Mouse (Mus musculus): Measurements from ENCODE around the gene Grb2.
A peak's percentile ranks its signal among the peaks of the same experiment; 100 is the strongest.
"Not testable (repeated sequence)": the region's sequence is repeated elsewhere in the genome, so short reads cannot be mapped to it uniquely, and the experiment has no call there.

Gene Grb2

DNA sequence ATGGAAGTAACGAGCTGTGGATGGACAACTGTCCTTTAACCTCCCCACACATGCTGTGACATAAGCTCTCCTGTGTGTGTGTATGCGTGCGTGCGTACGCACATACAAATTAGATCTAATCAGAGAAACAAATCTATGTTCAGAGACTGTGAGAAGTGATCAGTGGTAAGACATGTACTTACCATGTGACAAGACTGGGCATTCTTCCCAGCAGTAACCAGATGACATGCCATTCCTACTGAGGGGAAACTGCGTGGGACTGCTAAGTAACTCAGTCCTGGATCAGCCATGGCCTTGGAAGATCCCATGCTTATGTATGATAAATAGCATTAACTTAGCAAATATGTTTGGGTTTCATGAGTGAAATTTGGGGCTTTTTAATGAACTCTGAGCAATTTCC is 23.5 kb downstream of the Grb2 start:
- DNase-seq = no peak

DNA sequence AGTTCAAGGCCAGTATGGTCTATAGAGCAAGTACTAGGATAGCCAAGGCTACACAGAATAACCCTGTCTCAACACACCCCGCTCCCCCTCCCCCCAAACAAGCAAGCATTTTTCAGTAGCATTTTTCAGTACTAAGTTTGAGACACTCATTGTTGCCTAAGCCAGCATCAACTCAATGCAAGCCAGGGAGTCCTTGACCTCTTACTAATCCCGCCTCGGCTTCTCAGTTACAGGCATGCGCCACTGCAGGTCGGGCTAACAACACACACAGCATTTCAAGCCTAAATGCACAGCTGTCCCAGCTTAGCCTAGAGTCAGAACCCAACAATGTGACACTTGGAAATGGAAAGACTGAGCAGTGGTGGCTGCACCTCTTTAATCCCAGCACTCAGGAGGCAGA is 25.1 kb downstream of the Grb2 start:
- DNase-seq = no peak

DNA sequence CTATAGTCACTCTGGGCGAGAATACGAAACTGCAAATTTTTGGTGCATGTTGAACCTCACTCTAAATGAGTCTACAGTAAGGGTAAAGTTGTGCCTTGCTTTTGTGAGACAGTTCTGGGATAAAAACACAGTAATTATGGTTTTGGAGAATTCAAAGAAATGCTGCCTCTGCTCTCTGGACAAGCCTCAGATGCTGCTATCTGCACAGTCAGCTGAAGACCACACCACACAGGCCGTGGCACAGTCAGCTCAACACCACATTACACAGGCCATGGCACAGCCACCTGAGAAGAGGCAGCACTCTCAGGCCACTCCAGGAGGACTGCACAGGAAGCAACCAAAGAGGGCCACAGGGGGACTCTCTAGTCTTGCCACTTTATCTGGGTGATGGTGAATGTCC is 26.0 kb downstream of the Grb2 start:
- no peak for DNase-seq

DNA sequence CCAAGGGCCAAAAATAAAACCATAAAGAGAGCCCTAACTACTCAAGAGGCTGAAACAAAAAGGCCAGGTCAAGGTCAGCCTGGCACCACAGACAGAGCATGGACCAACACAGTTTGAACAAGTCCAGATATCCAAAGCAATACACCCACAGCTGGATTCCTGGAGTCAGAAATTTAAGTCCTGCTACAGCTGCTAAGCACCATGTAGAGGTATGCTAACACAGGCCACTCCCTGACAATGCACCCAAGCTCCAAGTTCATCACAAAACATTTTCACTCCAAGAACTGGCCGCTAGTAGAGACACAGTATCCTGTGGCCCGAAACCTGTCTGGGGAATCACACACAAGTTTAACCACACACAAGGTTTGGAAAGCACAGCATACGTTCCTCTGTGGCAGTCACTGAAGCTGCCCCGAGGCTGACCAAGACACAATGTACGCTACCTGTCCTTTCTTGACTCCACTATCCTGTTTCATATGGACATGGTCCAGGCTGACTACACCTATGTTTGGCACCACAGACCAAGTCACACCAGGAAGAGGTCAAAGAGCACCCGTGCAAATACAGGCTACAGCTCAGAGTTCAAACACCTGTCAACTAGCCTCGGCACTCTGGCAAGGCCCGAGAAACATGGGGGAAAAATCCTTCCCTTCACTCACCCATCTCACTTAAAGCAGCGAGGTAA is 28.7 kb downstream of the Grb2 start:
- DNase-seq = no peak

DNA sequence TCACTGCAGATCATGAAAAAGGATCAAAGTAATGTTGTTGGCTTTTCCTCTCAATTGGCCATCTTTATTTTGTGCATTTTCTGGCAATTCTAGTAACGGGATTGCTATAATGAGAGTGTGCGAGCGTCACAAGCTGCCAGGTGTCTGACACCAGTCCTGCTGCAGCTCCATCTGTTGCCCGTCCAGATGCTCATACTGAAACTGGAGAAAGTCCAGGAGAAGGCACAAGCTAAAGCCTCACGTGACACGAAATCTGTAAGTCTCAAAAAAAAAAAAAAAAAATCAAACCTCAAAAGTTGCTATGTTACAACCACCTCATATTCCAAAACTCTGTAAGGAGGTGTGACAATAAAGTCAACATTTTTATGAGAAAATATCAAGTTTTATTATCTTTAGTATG is 29.5 kb downstream of the Grb2 start:
- peak; percentile 29 for DNase-seq

DNA sequence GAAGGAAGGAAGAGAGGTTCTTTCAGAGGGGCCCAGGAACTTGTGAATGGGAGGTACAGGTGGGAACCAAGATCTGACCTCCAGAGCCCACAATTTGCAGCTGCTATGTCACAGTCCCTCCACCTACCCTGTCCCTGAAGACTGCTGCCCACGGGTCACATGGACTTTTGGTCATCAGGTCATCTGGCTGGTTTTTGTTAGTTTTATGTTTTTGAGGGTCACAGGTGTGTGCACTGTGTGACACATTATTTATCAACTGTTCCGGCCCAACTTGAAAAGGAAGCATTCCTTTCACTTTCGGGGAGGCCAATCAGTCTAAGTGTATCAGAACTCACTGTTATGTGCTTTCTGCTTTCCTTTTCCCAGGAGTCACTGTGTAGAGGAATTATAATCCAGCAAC is 30.9 kb downstream of the Grb2 start:
- no peak for DNase-seq

DNA sequence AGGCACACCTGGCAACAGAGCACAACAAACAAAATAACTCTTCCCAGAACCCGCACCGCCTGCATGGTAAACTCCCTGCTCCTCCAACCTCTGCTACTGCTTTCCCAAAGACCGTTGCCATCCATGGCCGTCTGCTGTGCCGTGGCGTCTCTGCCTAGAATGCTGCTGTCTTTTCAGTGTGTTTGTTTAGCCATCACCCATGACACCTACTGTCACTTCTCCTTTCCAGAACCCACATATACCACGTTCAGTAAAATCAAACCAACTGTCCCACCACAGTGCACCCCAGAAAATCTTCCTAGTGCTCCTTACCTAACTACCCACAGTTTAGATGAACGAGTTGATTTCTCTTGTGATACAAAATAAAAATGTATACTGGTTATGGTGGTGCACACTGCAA is 31.7 kb downstream of the Grb2 start:
- no peak for DNase-seq

DNA sequence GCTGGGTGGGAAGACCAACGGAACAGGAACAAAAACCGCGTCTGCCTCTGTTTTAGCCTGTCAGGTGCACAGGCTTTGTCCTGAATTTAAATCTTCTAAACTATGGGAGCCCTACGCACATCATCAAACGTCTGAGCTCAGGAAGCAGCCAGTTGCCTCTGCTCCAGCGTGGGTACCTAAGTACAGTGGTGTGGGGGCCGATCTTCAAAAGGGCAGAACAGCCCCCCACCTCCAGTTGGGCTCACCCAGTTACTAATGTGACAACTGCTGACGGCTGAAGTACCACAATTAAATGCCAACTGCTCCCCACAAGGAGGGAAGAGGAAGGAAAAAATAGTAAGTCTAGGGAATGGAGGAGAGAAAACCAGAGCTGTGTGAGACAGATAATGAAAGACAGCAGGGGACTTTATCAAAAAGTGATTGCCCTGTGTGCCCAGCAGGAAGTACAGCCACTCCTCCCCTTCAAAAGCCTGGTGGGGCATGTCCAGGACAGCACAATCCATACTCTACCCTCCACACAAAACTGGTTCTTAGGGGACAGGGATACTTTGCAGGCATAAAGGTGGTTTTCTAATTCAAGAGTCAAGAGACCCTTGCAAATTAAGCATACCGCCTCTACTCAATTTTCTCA is 34.0 kb downstream of the Grb2 start:
- peak; percentile 61 for DNase-seq

DNA sequence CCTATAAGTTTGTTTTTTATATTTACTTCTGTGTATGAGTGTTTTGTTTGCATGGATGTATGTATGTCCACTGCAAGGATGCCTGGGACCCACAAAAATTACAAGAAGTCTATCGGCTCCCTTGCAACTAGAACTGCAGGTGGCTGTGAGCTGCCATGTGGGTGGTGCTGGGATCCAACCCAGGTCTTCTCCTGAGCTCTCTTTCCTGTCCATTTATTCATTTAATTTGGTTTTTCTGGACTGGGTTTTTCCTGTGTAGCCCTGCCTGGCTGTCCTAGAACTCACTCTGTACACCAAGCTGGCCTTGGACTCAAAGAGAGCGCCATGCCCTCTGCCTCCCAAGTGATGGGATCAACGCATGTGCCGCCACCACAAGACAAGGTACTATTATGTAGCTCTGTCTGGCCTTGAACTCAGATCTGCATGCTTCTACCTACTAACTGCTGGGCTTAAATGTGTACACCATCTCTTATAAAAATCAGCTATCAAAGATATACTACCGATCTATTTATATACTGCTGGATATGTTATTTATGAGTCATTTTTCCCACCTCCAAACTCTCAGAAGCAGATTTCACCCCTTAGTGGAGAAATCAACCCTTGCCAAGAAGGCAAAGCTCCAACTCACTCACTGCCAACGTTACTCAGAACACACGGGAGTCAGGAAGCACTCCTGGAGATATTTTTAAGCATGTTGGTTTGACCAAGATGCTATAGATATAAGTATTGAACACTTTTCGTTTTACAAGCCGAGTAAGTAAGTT is 34.7 kb downstream of the Grb2 start:
- peak; percentile 74 for DNase-seq

DNA sequence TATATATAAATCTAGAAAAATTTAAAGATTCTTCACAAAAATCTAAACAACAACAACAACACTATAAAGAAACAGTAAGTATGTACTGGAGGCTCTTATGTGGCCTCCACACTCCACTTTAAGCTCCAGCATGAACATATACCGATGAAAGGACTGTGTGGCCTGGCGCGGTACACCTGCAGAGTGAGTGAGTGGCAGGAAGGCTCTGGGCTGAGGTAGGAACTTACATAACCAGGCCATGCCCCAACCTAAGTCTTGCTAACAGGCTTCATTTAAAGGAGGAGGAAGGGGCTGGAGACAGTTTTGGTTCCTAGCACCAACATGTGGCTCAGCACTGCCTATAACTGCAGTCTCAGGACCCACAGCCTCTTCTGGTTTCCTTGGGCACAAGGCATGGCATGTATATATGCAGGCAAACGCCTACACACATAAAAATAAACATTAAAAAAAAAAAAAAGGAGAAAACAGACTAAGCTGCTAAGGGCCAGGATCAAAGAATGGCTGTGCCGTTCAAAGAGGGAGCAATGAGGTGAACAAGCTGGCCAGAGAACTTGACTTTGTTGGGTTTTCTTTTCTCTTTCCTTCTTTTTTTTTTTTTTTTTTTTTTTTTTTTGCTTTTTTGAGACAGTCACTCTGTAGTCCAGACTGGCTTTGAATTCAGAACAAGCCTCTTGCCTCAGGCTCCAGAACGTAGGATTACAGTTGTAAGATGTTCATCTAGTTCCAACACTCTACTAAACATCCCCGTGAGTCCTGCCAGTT is 36.0 kb downstream of the Grb2 start:
- no peak for DNase-seq

DNA sequence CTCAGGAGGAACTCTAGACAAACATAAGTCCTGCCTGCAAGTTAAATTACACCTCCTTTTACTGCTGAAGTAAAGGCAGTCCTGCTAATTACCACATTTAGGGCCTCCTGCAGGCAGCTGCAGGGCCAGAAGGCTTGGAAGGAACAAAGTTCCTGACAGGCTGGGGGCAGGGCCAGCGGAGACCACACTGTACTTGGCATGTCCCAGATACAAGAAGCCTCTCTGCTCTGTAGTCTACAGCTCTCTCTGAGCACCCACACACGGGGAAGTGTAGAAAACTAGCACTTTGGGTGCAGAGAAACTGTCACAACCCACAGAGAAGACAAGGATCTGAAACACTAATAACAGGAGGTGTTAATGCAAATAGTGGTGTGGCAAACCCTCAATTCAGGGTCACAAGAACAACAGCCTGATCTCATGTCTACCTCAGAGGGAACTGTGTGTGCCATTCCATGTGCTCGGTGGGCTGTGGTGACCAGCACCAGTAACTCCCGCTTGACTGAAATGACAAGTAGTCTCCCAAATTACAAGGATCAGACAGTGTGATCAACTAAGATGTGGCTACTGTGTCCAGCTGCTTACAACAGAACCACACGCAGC is 37.8 kb downstream of the Grb2 start:
- DNase-seq = no peak

DNA sequence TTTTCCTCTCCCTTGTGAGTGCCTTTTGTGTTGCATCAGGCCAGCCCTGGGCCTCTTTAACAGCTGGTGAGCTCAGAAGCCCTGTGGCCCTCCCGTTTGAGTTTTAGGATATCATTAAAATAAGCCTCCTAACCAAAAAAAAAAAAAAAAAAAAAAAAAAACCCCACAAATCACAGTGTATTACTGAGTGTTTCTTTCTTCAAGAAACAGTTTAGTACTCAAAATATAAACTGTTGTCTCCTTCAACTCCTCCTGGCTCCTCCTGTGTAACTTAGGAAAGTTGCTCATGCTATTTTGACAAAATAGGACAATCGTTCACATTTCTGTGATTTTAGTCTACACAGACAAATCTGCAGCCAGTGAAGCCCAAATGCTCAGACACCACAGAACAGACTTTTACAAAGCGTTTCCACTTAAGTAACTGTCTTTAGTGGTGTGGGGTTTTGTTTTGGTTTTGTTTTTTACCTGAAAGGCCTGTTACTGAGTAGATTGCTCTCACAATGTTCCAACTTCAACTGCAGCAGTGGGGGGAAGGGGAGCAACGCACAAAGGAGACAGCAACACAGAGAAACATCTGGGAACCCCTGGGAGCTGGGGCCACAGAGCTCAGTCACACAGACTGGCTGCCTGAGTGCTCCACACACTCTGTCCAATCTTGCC is 44.6 kb downstream of the Grb2 start:
- no peak for DNase-seq

DNA sequence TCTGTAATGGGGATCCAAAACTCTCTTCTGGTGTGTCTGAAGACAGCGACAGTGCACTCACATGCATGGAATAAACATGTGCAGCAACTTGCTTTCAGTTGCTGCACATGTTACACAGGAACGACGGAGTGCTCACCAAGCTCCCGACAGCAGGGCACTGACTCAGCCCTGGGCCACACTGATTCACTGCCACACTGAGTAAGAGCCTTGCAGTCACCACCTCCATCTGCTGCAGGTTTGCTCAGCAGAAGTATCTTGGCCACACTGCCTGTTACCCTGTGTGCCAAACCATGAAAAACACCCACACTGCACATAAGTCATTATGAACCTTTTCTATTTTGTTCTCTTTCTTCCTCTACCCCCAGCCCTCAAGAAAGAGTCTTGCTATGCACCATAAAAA is 48.0 kb downstream of the Grb2 start:
- DNase-seq = peak; percentile 65

DNA sequence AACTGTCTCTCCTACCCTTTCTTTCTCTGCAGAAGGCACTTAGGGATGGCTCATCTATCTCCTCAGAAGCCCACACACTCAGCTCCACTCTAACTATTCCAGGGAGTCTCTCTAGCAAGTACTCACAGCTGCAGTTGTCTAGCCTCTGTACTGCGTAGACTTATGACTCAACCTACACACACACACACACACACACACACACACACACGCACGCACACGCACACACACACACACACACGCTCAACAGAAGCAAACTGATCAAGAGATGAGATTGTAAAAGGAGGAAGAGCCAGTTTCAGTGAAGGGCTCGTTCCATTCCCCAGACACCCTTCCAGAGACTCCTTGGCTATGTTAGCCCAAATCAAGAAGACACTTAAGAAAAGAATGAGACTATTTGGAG is 49.9 kb downstream of the Grb2 start:
- peak; percentile 26 for DNase-seq

DNA sequence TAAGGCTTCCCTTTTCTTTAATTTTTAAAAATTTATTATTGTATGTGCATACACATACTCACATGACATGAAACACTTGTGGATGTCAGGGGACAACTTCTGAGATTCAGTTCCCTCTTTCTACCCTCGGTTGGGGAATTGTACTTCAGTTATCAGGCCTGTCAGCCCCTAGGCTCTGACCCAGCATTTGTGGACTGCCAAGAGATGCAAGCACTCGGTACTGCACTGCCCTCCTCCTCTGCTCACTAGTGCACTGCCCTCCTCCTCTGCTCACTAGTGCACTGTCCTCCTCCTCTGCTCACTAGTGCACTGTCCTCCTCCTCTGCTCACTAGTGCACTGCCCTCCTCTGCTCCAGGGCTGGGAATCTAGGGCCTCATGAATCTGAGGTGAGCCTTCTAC is 54.3 kb downstream of the Grb2 start:
- no peak for DNase-seq

DNA sequence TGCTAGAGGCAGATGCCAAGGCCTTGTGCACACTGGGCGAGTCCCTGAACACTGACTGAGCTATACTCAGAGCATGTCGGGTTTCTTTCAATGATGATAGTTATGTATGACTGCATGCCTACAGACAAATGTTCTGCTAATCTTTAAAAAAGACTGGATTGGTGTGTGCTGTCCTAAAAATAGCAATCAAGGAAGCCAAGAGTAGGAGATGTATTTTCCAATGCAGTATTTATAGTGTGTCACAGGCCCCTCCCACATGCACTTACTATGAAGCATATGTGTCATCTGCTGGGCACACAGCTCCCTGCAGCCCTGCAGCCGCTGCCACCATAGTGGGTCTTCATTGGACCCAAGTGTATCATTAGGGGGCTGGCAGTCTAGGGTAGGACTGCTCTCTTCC is 55.2 kb downstream of the Grb2 start:
- DNase-seq = peak; percentile 38

DNA sequence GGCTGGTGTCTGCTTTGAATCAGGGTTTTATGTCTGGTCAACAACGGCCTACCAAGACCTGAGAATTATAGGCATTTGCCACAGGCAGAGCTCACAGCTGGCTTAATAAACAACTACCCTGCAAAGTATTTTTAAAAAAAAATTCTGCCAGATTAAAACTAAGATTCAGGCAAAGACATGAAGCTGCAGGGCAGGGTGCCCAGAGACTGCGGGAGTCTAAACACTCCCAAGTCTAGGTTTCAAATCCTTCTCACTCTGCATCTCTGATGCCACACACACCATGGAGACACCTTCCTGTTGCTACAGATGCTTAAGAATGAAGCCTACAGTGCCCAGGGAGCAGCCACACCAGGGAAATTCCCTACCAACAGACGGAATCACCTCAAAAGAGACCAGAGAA is 56.7 kb downstream of the Grb2 start:
- DNase-seq = no peak

DNA sequence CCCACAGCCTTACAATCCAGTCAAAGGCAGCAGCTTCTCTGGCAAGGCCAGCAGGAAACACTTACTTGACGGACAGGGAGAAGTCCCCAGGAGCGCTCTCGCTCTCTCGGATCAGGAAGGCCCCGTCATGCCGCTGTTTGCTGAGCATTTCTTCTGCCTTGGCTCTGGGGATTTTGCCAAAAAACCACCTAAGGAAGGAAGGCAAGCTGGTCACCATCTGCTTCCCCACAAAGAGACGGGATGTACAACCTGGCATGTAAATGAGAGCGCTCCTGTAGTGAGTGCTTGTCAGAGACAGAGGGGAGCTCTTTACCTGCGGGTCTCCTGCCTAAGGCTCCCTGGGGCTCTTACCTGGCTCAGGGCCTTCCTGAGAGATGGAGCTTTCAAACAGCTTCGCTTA is 58.7 kb downstream of the Grb2 start:
- peak; percentile 60 for DNase-seq

DNA sequence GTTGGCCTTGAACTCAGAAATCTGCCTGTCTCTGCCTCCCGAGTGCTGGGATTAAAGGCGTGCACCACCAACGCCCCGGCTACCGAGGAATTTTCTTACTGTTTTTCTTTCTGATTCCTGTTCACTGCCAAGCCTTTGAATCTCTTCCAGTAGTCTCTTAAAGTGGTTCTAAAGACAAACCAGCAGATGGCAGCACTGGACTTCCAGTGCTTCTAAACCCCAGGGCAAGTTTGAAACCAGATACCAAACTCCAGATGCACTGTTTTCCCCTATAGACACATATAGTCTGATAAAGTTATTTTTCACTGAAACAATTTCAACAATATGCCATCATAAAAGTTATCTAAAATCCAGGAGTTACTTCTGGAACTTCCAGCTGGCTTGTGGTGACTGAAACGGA is 60.9 kb downstream of the Grb2 start:
- DNase-seq = peak; percentile 35

DNA sequence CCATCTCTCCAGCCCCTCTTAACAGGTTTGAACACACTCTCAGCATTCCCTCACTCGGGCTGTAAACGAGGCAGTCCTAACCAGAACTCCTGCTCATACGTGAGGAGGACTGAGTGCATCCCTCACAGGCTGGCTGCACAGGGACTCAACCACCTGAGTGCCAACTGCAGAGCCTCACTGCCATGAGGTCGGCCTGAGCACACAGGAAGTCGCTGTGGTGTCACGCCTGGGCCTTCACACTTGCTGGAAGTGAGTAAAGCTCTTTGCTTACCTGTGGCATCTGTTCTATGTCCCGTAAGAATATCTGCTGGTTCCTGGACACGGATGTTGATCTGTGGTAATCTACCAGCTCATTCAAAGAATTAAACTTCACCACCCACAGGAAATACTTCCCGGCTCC is 62.0 kb downstream of the Grb2 start:
- DNase-seq = no peak

DNA sequence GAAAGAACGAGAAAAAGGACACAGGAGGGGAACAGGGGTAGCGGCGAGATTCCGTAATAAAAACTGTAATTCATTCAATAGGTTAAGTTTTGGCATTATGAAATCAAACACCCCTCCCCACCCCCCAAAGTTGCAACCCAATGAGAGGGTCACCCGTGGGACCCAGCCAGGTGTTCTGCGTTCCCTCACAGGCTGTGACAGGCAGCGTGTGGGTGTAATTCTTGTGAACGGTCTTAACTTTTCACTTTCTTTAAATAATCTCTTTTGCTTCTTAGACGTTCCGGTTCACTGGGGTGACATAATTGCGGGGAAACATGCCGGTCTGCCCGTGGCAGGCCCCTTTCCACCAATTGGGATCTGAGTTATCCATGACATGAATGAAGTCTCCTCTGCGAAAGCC is 62.9 kb downstream of the Grb2 start:
- not testable (repeated sequence) for DNase-seq

DNA sequence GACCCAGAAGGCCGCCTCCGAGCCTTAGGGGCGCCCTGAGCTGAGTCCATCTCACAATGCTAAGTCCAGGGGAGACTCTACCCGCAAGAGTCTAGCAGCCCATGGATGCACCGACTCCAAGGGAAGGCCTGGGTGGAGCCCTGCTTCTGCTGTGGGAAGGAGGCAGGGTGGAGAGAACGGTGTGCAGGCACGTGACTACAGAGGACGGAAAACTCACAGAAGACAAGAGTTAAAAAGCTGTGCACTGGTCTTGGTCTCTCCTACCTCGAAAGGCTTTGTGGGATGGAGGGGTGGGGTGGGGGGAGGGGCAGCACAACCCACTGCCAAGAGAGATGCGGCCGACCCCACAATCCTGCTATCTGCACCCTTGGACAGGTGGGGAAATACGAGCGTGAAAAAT is 64.1 kb downstream of the Grb2 start:
- DNase-seq = no peak

DNA sequence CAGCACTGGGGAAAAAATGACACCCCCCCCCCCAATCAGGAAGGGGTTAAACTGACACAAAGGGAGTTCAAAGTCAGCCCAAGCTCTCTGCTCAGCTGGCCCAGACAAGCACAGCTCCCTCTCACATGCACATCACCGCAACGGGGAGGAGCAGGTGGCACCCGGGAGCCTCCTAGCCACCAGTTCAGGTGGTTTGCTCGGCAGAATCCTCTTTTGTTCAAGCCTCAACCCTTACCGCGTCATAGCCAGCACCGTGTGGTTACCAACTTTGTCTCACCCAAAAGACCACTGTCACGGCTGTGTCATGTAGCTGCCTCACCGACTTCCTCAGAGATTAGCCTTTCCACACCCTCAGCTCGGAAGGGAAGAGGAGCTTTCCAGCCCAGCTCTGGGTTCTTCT is 65.1 kb downstream of the Grb2 start:
- DNase-seq = no peak
